19 mouse cellular contexts compared by ENCODE assay signal in genomic region chr16:97498139-97498538, GRCm38 (mm10). TPM values are rescaled to one million over a fixed set of nuclear protein-coding genes. Genes with fewer than 3 reads are reported as not detected.
"Had no signal": no experiment of that assay in that cellular context is flagged by ENCODE, and none has a peak within 500 bp of the region (broad histone marks: within the 10 kb centered on the region; RNA-seq: fewer than 3 reads in every experiment).

No protein-coding gene starts in this region.

- H3K4me1 ChIP-seq: lung, embryonic 15.5 days; midbrain, embryonic 13.5 days; midbrain, embryonic 15.5 days; neural tube, embryonic 12.5 days had no signal

- H3K27me3 ChIP-seq: lung, embryonic 15.5 days; midbrain, embryonic 13.5 days; midbrain, embryonic 15.5 days; neural tube, embryonic 12.5 days had no signal

- H3K36me3 ChIP-seq: lung, embryonic 15.5 days; midbrain, embryonic 13.5 days; midbrain, embryonic 15.5 days; neural tube, embryonic 12.5 days had no signal

- H3K4me2 ChIP-seq: lung, embryonic 15.5 days; midbrain, embryonic 11.5 days; midbrain, embryonic 13.5 days; midbrain, embryonic 15.5 days; neural tube, embryonic 12.5 days had no signal

- DNase-seq: lung, adult 2 months; lung, postnatal 14 days; lung, postnatal 36 days; right cerebral cortex, postnatal 14 days; spleen, adult 18-20 months; thymus, adult 2 months; thymus, postnatal 25 days had no signal

- H3K27ac ChIP-seq: lung, embryonic 15.5 days; macrophage; midbrain, embryonic 13.5 days; midbrain, embryonic 15.5 days; neural tube, embryonic 12.5 days had no signal

- H3K9me3 ChIP-seq: lung, embryonic 15.5 days; megakaryocyte, embryonic 14.5 days; midbrain, embryonic 13.5 days; midbrain, embryonic 15.5 days; neural tube, embryonic 12.5 days had no signal

- ATAC-seq: lung, postnatal 0 days; midbrain, embryonic 13.5 days; midbrain, embryonic 15.5 days had no signal

- H3K4me3 ChIP-seq: lung, embryonic 15.5 days; megakaryocyte, embryonic 14.5 days; midbrain, embryonic 13.5 days; midbrain, embryonic 15.5 days; neural tube, embryonic 12.5 days had no signal

- H3K9ac ChIP-seq: lung, embryonic 15.5 days; midbrain, embryonic 13.5 days; midbrain, embryonic 15.5 days; neural tube, embryonic 12.5 days had no signal

RNA-seq across cellular contexts. Expression of gene Fam3b, which starts 16.5 kb away (rescaled TPM):
- polyA plus RNA-seq: liver, embryonic 16.5 days; lung, embryonic 15.5 days; macrophage; midbrain, embryonic 11.5 days; midbrain, embryonic 13.5 days; midbrain, embryonic 15.5 days; midbrain, postnatal 0 days; neural tube, embryonic 12.5 days; neural tube, embryonic 14.5 days; stomach, embryonic 14.5 days had no signal

RNA-seq across cellular contexts. Expression of gene Mx1, which starts 35.4 kb away (rescaled TPM):
- polyA plus RNA-seq: neural tube, embryonic 14.5 days had no signal
